11 mouse cellular contexts compared by ENCODE assay signal in genomic region chr11:115290919-115291318, GRCm38 (mm10). TPM values are rescaled to one million over a fixed set of nuclear protein-coding genes. Genes with fewer than 3 reads are reported as not detected.
DNase-seq lines count a peak whose midpoint lies in the region; ATAC-seq and TF ChIP-seq lines count a peak whose summit lies in the region.
"Had no signal": no experiment of that assay in that cellular context is flagged by ENCODE, and none has a peak within 500 bp of the region (broad histone marks: within the 10 kb centered on the region; RNA-seq: fewer than 3 reads in every experiment).

No protein-coding gene starts in this region.

- TF ChIP-seq POLR2A in brain, embryonic 14.5 days (IDR thresholded peaks at IDR 0.05; ENCODE audit: borderline replicate concordance, extremely low read depth, insufficient read depth, insufficient read length, poor library complexity, severe bottlenecking): no peak
- no peak for TF ChIP-seq POLR2A in myocyte (IDR thresholded peaks at IDR 0.05; ENCODE audit: insufficient read length, low read depth)

- peak; percentile 75 for DNase-seq in adrenal gland, adult 8-10 months
- DNase-seq in adrenal gland, postnatal 10 days: no peak
- DNase-seq in brain, embryonic 14.5 days (ENCODE audit: low read depth): peak; percentile 56
- no peak for DNase-seq in midbrain, embryonic 10.5 days (ENCODE audit: low spot score)
- DNase-seq: thymus, postnatal 36 days had no signal

- H3K4me3 ChIP-seq in intestine, embryonic 16.5 days (ENCODE audit: low read length): no peak overlapping the region
- H3K4me3 ChIP-seq in myocyte: no peak overlapping the region
- no peak overlapping the region for H3K4me3 ChIP-seq in midbrain, embryonic 16.5 days (ENCODE audit: low read depth, low read length)
- H3K4me3 ChIP-seq in midbrain, embryonic 10.5 days: no peak overlapping the region
- H3K4me3 ChIP-seq: hindbrain, embryonic 13.5 days; midbrain, embryonic 12.5 days had no signal

- peaks cover 9% of the 10 kb centered on the region; the same call in 1 of the 2 replicates for H3K4me1 ChIP-seq in intestine, embryonic 16.5 days (ENCODE audit: control insufficient read depth, insufficient read depth, low read length)
- peaks cover 3% of the 10 kb centered on the region; the same call in 1 of the 2 replicates for H3K4me1 ChIP-seq in midbrain, embryonic 16.5 days (ENCODE audit: control insufficient read depth, insufficient read depth, low read length)
- H3K4me1 ChIP-seq in midbrain, embryonic 10.5 days: peaks cover 8% of the 10 kb centered on the region

- H3K79me2 ChIP-seq in myocyte (ENCODE audit: control insufficient read depth, insufficient read depth): no peaks in the 10 kb centered on the region

- H3K9me3 ChIP-seq in intestine, embryonic 16.5 days (ENCODE audit: control insufficient read depth, low read length): no peaks in the 10 kb centered on the region
- no peaks in the 10 kb centered on the region for H3K9me3 ChIP-seq in midbrain, embryonic 16.5 days (replicated peaks; ENCODE audit: control insufficient read depth, low read length, poor library complexity, severe bottlenecking)
- no peaks in the 10 kb centered on the region for H3K9me3 ChIP-seq in midbrain, embryonic 10.5 days (replicated peaks)
- H3K9me3 ChIP-seq: hindbrain, embryonic 13.5 days; midbrain, embryonic 12.5 days had no signal

- no peak overlapping the region for H3ac ChIP-seq in myocyte (ENCODE audit: control insufficient read depth, insufficient read length)

- H3K36me3 ChIP-seq in intestine, embryonic 16.5 days (ENCODE audit: control insufficient read depth, insufficient read depth, low read length): no peaks in the 10 kb centered on the region
- no peaks in the 10 kb centered on the region for H3K36me3 ChIP-seq in myocyte (ENCODE audit: control insufficient read depth, insufficient read depth)
- H3K36me3 ChIP-seq in midbrain, embryonic 16.5 days (ENCODE audit: control insufficient read depth, insufficient read depth, low read length): no peaks in the 10 kb centered on the region
- no peaks in the 10 kb centered on the region for H3K36me3 ChIP-seq in midbrain, embryonic 10.5 days
- H3K36me3 ChIP-seq: hindbrain, embryonic 13.5 days; midbrain, embryonic 12.5 days had no signal

- H3K9ac ChIP-seq in intestine, embryonic 16.5 days (ENCODE audit: low read depth, low read length): no peak overlapping the region
- H3K9ac ChIP-seq in midbrain, embryonic 16.5 days (ENCODE audit: low read depth, low read length): no peak overlapping the region
- H3K9ac ChIP-seq: hindbrain, embryonic 13.5 days; midbrain, embryonic 12.5 days had no signal

- no peak for TF ChIP-seq CTCF in brain, embryonic 14.5 days (IDR thresholded peaks at IDR 0.05; ENCODE audit: borderline replicate concordance, extremely low read depth, insufficient read depth, insufficient read length)

- WGBS in intestine, embryonic 16.5 days: 51% methylated on average over 6 of the region's 6 CpGs
- WGBS in midbrain, embryonic 16.5 days: 80% methylated on average over 6 of the region's 6 CpGs
- 92% methylated on average over 6 of the region's 6 CpGs for WGBS in midbrain, embryonic 10.5 days

- no peak overlapping the region for H3K4me2 ChIP-seq in intestine, embryonic 16.5 days (ENCODE audit: low read depth, low read length)
- peak overlapping the region; percentile 63 for H3K4me2 ChIP-seq in myocyte (ENCODE audit: low read depth)
- H3K4me2 ChIP-seq in midbrain, embryonic 16.5 days (ENCODE audit: low read length): no peak overlapping the region
- H3K4me2 ChIP-seq: hindbrain, embryonic 13.5 days; midbrain, embryonic 12.5 days had no signal

- ATAC-seq in intestine, embryonic 16.5 days: peak; percentile 26
- no peak for ATAC-seq in cerebellum, adult (ENCODE audit: insufficient number of reproducible peaks, low FRiP score, low TSS enrichment)
- no peak for ATAC-seq in midbrain, embryonic 16.5 days

- peak overlapping the region; percentile 31 for H3K27ac ChIP-seq in intestine, embryonic 16.5 days (ENCODE audit: low read length)
- H3K27ac ChIP-seq in midbrain, embryonic 16.5 days (ENCODE audit: low read length): no peak overlapping the region
- H3K27ac ChIP-seq in midbrain, embryonic 10.5 days (replicated peaks): no peak overlapping the region
- H3K27ac ChIP-seq: hindbrain, embryonic 13.5 days; midbrain, embryonic 12.5 days had no signal

- H3K27me3 ChIP-seq in intestine, embryonic 16.5 days (replicated peaks; ENCODE audit: control insufficient read depth, insufficient read depth, low read length): no peaks in the 10 kb centered on the region
- H3K27me3 ChIP-seq in myocyte (ENCODE audit: control insufficient read depth, insufficient read depth, insufficient read length): no peaks in the 10 kb centered on the region
- no peaks in the 10 kb centered on the region for H3K27me3 ChIP-seq in midbrain, embryonic 16.5 days (ENCODE audit: control insufficient read depth, insufficient read depth, low read depth, low read length)
- peaks cover 4% of the 10 kb centered on the region for H3K27me3 ChIP-seq in midbrain, embryonic 10.5 days (ENCODE audit: low read depth, poor library complexity, severe bottlenecking)

TF ChIP-seq in myocyte, 11 proteins besides CTCF, POLR2A, EP300 and RAD21:
- peak; percentile 73 for TF ChIP-seq CEBPB (IDR thresholded peaks at IDR 0.05; ENCODE audit: insufficient read depth, poor library complexity, severe bottlenecking)
- peak in 1 of 3 experiments; percentile 25 for TF ChIP-seq MYOD1 (IDR thresholded peaks at IDR 0.05; ENCODE audit: control insufficient read depth in 1 of 3, insufficient read length in 2 of 3, low read depth in 2 of 3)
- TF ChIP-seq TCF12 (IDR thresholded peaks at IDR 0.05; ENCODE audit: insufficient read depth, poor library complexity, severe bottlenecking): peak; percentile 18
- TF ChIP-seq USF1 (IDR thresholded peaks at IDR 0.05; ENCODE audit: low read depth): no peak
- TF ChIP-seq POLR2AphosphoS2 (IDR thresholded peaks at IDR 0.05; ENCODE audit: insufficient read length, low read depth): no peak
- no peak for TF ChIP-seq SRF (IDR thresholded peaks at IDR 0.05; ENCODE audit: control insufficient read depth, insufficient read length, low read depth)
- no peak for TF ChIP-seq MYOG (IDR thresholded peaks at IDR 0.05; ENCODE audit: control insufficient read depth in 1 of 3, insufficient read depth in 1 of 3, insufficient read length in 2 of 3, low read depth in 2 of 3)
- no peak for TF ChIP-seq TCF3 (IDR thresholded peaks at IDR 0.05; ENCODE audit: insufficient read length, low read depth)
- TF ChIP-seq REST (IDR thresholded peaks at IDR 0.05; ENCODE audit: insufficient read depth, insufficient read length): no peak
- TF ChIP-seq MAX (IDR thresholded peaks at IDR 0.05; ENCODE audit: low read depth): no peak
- no peak for TF ChIP-seq E2F4 (IDR thresholded peaks at IDR 0.05; ENCODE audit: insufficient read depth)

RNA-seq across cellular contexts. Expression of gene Fads6, which starts 6.5 kb away (rescaled TPM):
- total RNA-seq in adrenal gland, adult 8-10 months (2022): 100 to 1,000 TPM in 2 of 4 experiments, 10 to 100 TPM in 2; 43.3 to 117 (median 82.2) TPM
- total RNA-seq in adrenal gland, postnatal 10 days (2021): 10 to 100 TPM; 12.7 to 16.1 TPM
- 1.6 and 2.4 TPM in 2 replicates for polyA plus RNA-seq in brain, embryonic 14.5 days (2012; rRNA removed)
- polyA plus RNA-seq in intestine, embryonic 16.5 days (2015; fragmentation: Nextera tagmentation; extraction: Ambion mirVana): 1.2 and 1.5 TPM in 2 replicates
- polyA plus RNA-seq in myocyte (2012; fragmentation: generic; extraction: Trizol): 0.62 TPM
- 0.91 and 1.4 TPM in 2 replicates for polyA plus RNA-seq in midbrain, embryonic 16.5 days (2015; fragmentation: Nextera tagmentation; extraction: Ambion mirVana)
- polyA plus RNA-seq in midbrain, embryonic 10.5 days (2016; fragmentation: Nextera tagmentation; extraction: Ambion mirVana): 0.22 and 0.37 TPM in 2 replicates

RNA-seq across cellular contexts. Expression of gene Fdxr, which starts 14.1 kb away (rescaled TPM):
- 1,000 to 10,000 TPM; 1,501 to 2,268 (median 1,689) TPM for total RNA-seq in adrenal gland, adult 8-10 months (2022)
- total RNA-seq in adrenal gland, postnatal 10 days (2021): 100 to 1,000 TPM; 368 to 383 TPM
- polyA plus RNA-seq in brain, embryonic 14.5 days (2012; rRNA removed): 26.1 and 32.4 TPM in 2 replicates
- 21.7 and 22.9 TPM in 2 replicates for polyA plus RNA-seq in intestine, embryonic 16.5 days (2015; fragmentation: Nextera tagmentation; extraction: Ambion mirVana)
- polyA plus RNA-seq in myocyte (2012; fragmentation: generic; extraction: Trizol): 13.9 TPM
- polyA plus RNA-seq in midbrain, embryonic 16.5 days (2015; fragmentation: Nextera tagmentation; extraction: Ambion mirVana): 19.7 and 23.4 TPM in 2 replicates
- 16.7 and 19.8 TPM in 2 replicates for polyA plus RNA-seq in midbrain, embryonic 10.5 days (2016; fragmentation: Nextera tagmentation; extraction: Ambion mirVana)

RNA-seq across cellular contexts. Expression of gene Otop2, which starts 16.0 kb away (rescaled TPM):
- not detected for total RNA-seq in adrenal gland, adult 8-10 months (2022)
- not detected for total RNA-seq in adrenal gland, postnatal 10 days (2021)
- polyA plus RNA-seq in brain, embryonic 14.5 days (2012; rRNA removed): 0.13 and 0.15 TPM in 2 replicates
- 0.11 TPM in 1 of 2 replicates, not detected in the other for polyA plus RNA-seq in intestine, embryonic 16.5 days (2015; fragmentation: Nextera tagmentation; extraction: Ambion mirVana)
- polyA plus RNA-seq in myocyte (2012; fragmentation: generic; extraction: Trizol): 0.01 TPM
- 0.09 and 0.29 TPM in 2 replicates for polyA plus RNA-seq in midbrain, embryonic 16.5 days (2015; fragmentation: Nextera tagmentation; extraction: Ambion mirVana)
- polyA plus RNA-seq in midbrain, embryonic 10.5 days (2016; fragmentation: Nextera tagmentation; extraction: Ambion mirVana): not detected in 2 replicates
- polyA plus RNA-seq: hindbrain, embryonic 13.5 days; midbrain, embryonic 12.5 days had no signal

RNA-seq across cellular contexts. Expression of gene Grin2c, which starts 23.9 kb away (rescaled TPM):
- 10 to 100 TPM in 2 of 4 experiments, 1 to 10 TPM in 2; 2.2 to 32.8 (median 13.6) TPM for total RNA-seq in adrenal gland, adult 8-10 months (2022)
- total RNA-seq in adrenal gland, postnatal 10 days (2021): under 1 TPM; 0.61 to 0.75 TPM
- 0.89 and 1.2 TPM in 2 replicates for polyA plus RNA-seq in brain, embryonic 14.5 days (2012; rRNA removed)
- 0.06 TPM in 1 of 2 replicates, not detected in the other for polyA plus RNA-seq in intestine, embryonic 16.5 days (2015; fragmentation: Nextera tagmentation; extraction: Ambion mirVana)
- polyA plus RNA-seq in myocyte (2012; fragmentation: generic; extraction: Trizol): not detected
- 0.18 and 0.31 TPM in 2 replicates for polyA plus RNA-seq in midbrain, embryonic 16.5 days (2015; fragmentation: Nextera tagmentation; extraction: Ambion mirVana)
- 0.02 and 0.06 TPM in 2 replicates for polyA plus RNA-seq in midbrain, embryonic 10.5 days (2016; fragmentation: Nextera tagmentation; extraction: Ambion mirVana)

RNA-seq across cellular contexts. Expression of gene Ush1g, which starts 30.9 kb away (rescaled TPM):
- total RNA-seq in adrenal gland, adult 8-10 months (2022): 1 to 10 TPM in 2 of 4 experiments, under 1 TPM in 2; 0.52 to 2.3 (median 1.1) TPM
- under 1 TPM; 0.39 to 1.00 TPM for total RNA-seq in adrenal gland, postnatal 10 days (2021)
- 0.04 and 0.11 TPM in 2 replicates for polyA plus RNA-seq in brain, embryonic 14.5 days (2012; rRNA removed)
- polyA plus RNA-seq in intestine, embryonic 16.5 days (2015; fragmentation: Nextera tagmentation; extraction: Ambion mirVana): 0.06 and 0.11 TPM in 2 replicates
- 0.16 TPM for polyA plus RNA-seq in myocyte (2012; fragmentation: generic; extraction: Trizol)
- 0.10 and 0.20 TPM in 2 replicates for polyA plus RNA-seq in midbrain, embryonic 16.5 days (2015; fragmentation: Nextera tagmentation; extraction: Ambion mirVana)
- not detected in 2 replicates for polyA plus RNA-seq in midbrain, embryonic 10.5 days (2016; fragmentation: Nextera tagmentation; extraction: Ambion mirVana)

Comparison
In these comparisons a context has a peak if more than half of its experiments do, and no peak if none do; other contexts are left out.
1. DNase-seq: peak in adrenal gland, adult 8-10 months (single experiment) and brain, embryonic 14.5 days (single experiment); none in adrenal gland, postnatal 10 days (single experiment) and midbrain, embryonic 10.5 days (single experiment).